Mouse (Mus musculus) heart, embryonic 14.5 days (tissue): ENCODE results near the gene Pou1f1. TPM values are rescaled to one million over a fixed set of nuclear protein-coding genes. Genes with fewer than 3 reads are reported as not detected.
A peak's percentile ranks its signal among the peaks of the same experiment; 100 is the strongest.

Source experiments
- ATAC-seq: fragments of 200-750 bp; cut with Nextera tagmentation; 2 replicates; pipeline ENCODE4 v1.8.0; 2017; ENCODE audit warnings: low read depth, moderate TSS enrichment; ENCODE audit not compliant: insufficient number of reproducible peaks, insufficient read depth, low FRiP score
- H3K27ac ChIP-seq, 2 experiments: fragments of 200-500 bp in 1 of 2; fragments of 300-500 bp in 1 of 2; sonication (generic) in 1 of 2; replicated peaks in 1 of 2; 2 replicates each; pipeline ENCODE4 v1.5.1; 2012 to 2014; ENCODE audit warnings: low read depth in 2 of 2, low read length in 2 of 2, control low read depth in 1 of 2, mild to moderate bottlenecking in 1 of 2, mixed read lengths in 1 of 2; ENCODE audit not compliant: control insufficient read depth in 1 of 2, insufficient read depth in 1 of 2
- H3K27me3 ChIP-seq: fragments of 300-500 bp; sonication (generic); 2 replicates; pipeline ENCODE4 v1.6.1; 2014; ENCODE audit warnings: mild to moderate bottlenecking, low read length, control low read depth; ENCODE audit not compliant: control insufficient read depth, insufficient read depth
- H3K36me3 ChIP-seq: fragments of 300-500 bp; sonication (generic); 2 replicates; pipeline ENCODE4 v1.6.1; 2014; ENCODE audit warnings: mild to moderate bottlenecking, control low read depth, low read length, mixed read lengths; ENCODE audit not compliant: control insufficient read depth, insufficient read depth
- H3K4me1 ChIP-seq, 2 experiments: fragments of 200-500 bp in 1 of 2; fragments of 300-500 bp in 1 of 2; sonication (generic) in 1 of 2; 2 replicates each; pipeline ENCODE4 v1.6.1; 2012 to 2014; ENCODE audit warnings: low read length in 2 of 2, control low read depth in 1 of 2, mixed read lengths in 1 of 2; ENCODE audit not compliant: control insufficient read depth in 2 of 2, insufficient read depth in 2 of 2
- H3K4me2 ChIP-seq: fragments of 300-500 bp; sonication (generic); 2 replicates; pipeline ENCODE4 v1.6.1; 2014; ENCODE audit warnings: mild to moderate bottlenecking, low read length
- H3K4me3 ChIP-seq, 2 experiments: fragments of 200-500 bp in 1 of 2; fragments of 300-500 bp in 1 of 2; sonication (generic) in 1 of 2; 2 replicates each; pipeline ENCODE4 v1.5.1; 2012 to 2014; ENCODE audit warnings: low read length in 2 of 2, mild to moderate bottlenecking in 2 of 2, control low read depth in 1 of 2, low read depth in 1 of 2, moderate library complexity in 1 of 2; ENCODE audit not compliant: control insufficient read depth in 1 of 2, insufficient read depth in 1 of 2
- H3K9ac ChIP-seq: fragments of 300-500 bp; sonication (generic); 2 replicates; pipeline ENCODE4 v1.6.1; 2014; ENCODE audit warnings: mild to moderate bottlenecking, low read length
- H3K9me3 ChIP-seq: fragments of 300-500 bp; sonication (generic); 2 replicates; pipeline ENCODE4 v1.6.1; 2016; ENCODE audit warnings: low read length, control low read depth; ENCODE audit not compliant: control insufficient read depth
- WGBS: fragments of 180-500 bp; shearing (Covaris S2); extraction: QIAGEN DNeasy Blood & Tissue Kit; methylation state at CpG from one replicate; pipeline ENCODE4 v1.1.7; 2014; 5-methylcytosine and 5-hydroxymethylcytosine counted together
- polyA plus RNA-seq: library from polyadenylated mRNA; unstranded; fragments of >200 nt; fragmentation: Nextera tagmentation; extraction: Ambion mirVana; gene quantifications from 2 replicates; pipeline ENCODE4 v1.2.1, GENCODE M21; 2014

The Pou1f1 gene
- polyA plus RNA-seq, 1 experiment from 2014 or later = not detected

GRCm38 (mm10) chr16:65554267-65554666, 34.0 kb downstream of the Pou1f1 start:
- Histone ChIP-seq H3K36me3 (peaks cover 7% of the 10 kb centered on the region; the same call in 1 of the 2 replicates), H3K4me1 (no peaks in the 10 kb centered on the region), H3K4me2 (no peak overlapping the region), H3K9ac (no peak overlapping the region), H3K27me3 (no peaks in the 10 kb centered on the region), H3K4me3 (no peak overlapping the region), H3K27ac (no peak overlapping the region), H3K9me3 (no peaks in the 10 kb centered on the region)
- 72% methylated on average over 5 of the region's 5 CpGs for WGBS
- no peak for ATAC-seq

- ATAC-seq = no peak
- WGBS = 71% methylated on average over 5 of the region's 5 CpGs
These were observed 37.1 kb downstream of the Pou1f1 start for GRCm38 (mm10) chr16:65557369-65557768.

DNA sequence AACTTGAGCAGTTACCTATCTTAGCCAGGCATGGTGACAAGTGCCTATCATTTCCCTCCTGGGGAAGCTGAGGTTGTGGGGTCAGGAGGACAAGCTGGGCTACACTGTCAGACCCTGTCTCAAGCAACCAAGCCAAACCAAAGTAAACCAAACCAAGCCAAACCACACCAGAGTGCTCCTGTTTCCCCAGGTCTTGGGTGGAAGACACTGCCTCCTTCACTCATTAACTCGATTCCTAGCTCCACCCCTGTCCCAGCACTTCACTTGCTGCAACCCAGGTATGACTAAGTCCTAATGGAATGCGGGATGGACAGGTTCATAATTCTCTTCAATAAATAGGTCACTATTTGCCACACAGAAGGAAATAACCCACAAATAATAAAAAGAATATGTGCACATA, 39.3 kb downstream of the Pou1f1 start:
- WGBS = 66% methylated on average over 2 of the region's 2 CpGs
- no peak for ATAC-seq
- no peak overlapping the region for H3K9ac ChIP-seq

More at GRCm38 (mm10) chr16:65557369-65557768, 37.1 kb downstream of the Pou1f1 start:
- Histone ChIP-seq H3K36me3 (no peaks in the 10 kb centered on the region), H3K4me1 (peaks cover 4 to 5% of the 10 kb centered on the region in 2 experiments; a peak in 3 of 4 replicates), H3K9me3 (no peaks in the 10 kb centered on the region), H3K27me3 (no peaks in the 10 kb centered on the region), H3K9ac (no peak overlapping the region), H3K4me2 (no peak overlapping the region), H3K27ac (no peak overlapping the region), H3K4me3 (no peak overlapping the region)

DNA sequence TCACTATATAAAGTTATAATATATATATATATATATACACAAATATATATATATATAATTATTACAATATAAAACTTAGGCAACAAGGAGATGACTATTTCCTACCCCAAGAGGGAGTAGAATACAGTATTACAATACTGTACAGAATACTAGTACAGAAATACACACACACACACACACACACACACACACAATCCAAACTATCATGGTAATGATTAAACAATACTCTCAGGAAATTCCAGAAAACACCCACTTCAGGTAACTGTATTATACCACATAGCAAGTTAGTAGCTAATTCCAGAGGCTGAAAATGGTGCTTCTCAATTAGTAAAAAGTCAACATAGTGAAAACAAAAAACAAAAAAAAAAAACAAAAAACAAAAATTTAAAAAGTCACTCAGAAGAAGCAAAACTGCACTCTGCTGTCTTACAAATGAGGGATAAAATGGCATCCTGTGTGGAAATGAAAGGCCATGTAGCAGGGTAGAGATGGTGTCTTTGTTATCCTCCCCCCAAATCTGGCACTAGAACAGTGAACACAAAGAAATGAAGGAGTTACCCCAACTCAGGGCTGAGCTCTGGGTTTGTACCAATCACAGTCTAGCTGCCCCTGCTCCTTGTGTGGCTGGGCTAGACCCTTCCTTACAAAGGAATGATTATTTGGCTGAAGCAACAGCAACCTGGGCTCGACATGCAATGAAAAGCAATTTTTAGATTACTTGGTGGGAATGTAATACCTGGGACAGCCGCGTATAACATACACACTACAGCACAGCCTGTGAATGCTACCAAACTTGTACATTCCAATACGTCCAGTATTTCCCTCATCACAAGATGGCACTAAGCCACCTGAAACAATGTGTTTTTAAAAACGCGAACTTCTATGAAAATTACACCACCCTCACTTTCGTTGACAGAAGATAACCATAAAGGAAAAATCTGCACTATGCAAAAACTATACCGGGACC, 41.0 kb downstream of the Pou1f1 start:
- no peak for ATAC-seq
- 0 out of 4 replicates have a peak overlapping the region, but pooled peaks of 1 of the 2 experiments have one; percentile 24 for H3K27ac ChIP-seq
- WGBS = 13% methylated on average over 8 of the region's 8 CpGs

More for the DNA sequence above, 39.3 kb downstream of the Pou1f1 start:
- H3K36me3 ChIP-seq = no peaks in the 10 kb centered on the region
- H3K9me3 ChIP-seq = no peaks in the 10 kb centered on the region
- H3K4me2 ChIP-seq = no peak overlapping the region
- H3K4me3 ChIP-seq = no peak overlapping the region
- H3K27me3 ChIP-seq = no peaks in the 10 kb centered on the region
- H3K4me1 ChIP-seq = peaks cover 4 to 5% of the 10 kb centered on the region in 2 experiments
- H3K27ac ChIP-seq = no peak overlapping the region

DNA sequence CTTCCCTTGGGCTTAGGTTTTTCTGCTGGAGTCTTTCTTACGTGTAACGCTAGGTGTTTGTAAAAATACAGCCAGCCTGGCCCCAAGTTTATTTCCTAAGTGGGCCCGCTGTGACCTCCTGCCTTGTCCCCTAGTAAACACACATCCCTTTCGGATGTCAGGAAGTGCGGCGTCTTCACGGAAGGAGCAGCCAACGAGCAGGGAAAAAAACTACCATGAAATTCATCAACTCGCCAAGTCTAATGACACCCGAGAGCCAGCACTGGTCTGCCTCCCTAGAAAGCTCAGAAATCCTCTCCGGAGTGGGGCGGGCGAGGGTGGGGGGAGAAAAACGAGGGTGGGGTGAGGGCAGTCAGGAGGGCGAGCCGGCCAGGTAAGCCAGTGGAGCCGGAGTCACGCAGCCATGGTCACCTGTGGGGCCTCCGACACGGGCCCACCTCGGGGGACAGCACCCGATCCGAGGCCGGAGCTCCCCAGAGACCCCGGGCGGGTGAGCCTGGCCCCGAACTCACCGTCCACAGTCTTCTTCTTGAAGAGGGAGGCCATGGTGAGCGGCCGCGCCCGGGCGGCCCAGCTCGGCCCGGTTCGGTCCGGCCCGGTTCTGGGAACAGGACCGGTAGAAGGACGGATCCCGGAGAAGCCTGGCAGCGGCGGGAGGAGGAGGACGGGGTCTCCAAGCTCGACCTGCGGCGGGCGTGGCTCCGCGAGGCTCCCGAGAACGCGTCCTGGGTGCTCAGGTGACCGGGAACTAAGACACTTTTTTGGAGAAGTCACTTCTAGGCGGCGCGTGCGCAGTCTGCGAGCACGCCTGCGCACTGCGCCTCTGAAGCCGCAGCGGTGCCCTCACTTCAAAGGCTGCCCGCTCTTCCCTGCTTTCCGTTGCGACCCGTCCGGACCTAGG, 41.9 kb downstream of the Pou1f1 start, which contains the start of gene Chmp2b:
Gene Chmp2b, minus strand, starts transcription at position 764 of the 901 bp plus-strand sequence.
- H3K27ac ChIP-seq = peak within 1 kb of the TSS in 1 of 2 experiments; percentile 26; a peak in 1 of 4 replicates
- no peaks in the 10 kb centered on the region for H3K9me3 ChIP-seq
- WGBS = under 1% methylated on average over 69 of the region's 69 CpGs
- no peaks in the 10 kb centered on the region for H3K36me3 ChIP-seq
- peak within 1 kb of the TSS; percentile 96 for H3K9ac ChIP-seq
- H3K4me3 ChIP-seq = peak within 1 kb of the TSS; percentile 81 to 86
- peak within 1 kb of the TSS; percentile 86 for H3K4me2 ChIP-seq
- peaks cover 4 to 5% of the 10 kb centered on the region in 2 experiments for H3K4me1 ChIP-seq
- no peaks in the 10 kb centered on the region for H3K27me3 ChIP-seq
- peak; percentile 89 for ATAC-seq

More for the DNA sequence above, 41.0 kb downstream of the Pou1f1 start:
- Histone ChIP-seq H3K4me3 (peak overlapping the region; percentile 81 to 86), H3K36me3 (no peaks in the 10 kb centered on the region), H3K9me3 (no peaks in the 10 kb centered on the region), H3K4me1 (peaks cover 4 to 5% of the 10 kb centered on the region in 2 experiments), H3K9ac (peak overlapping the region; percentile 96), H3K27me3 (no peaks in the 10 kb centered on the region), H3K4me2 (peak overlapping the region; percentile 86)

- Histone ChIP-seq H3K27me3 (no peaks in the 10 kb centered on the region), H3K4me2 (peak overlapping the region; percentile 86), H3K4me1 (peaks cover 4 to 5% of the 10 kb centered on the region in 2 experiments), H3K9ac (peak overlapping the region; percentile 96), H3K4me3 (peak overlapping the region; percentile 81 to 86), H3K9me3 (no peaks in the 10 kb centered on the region), H3K27ac (no peak overlapping the region; a peak in 1 of 4 replicates), H3K36me3 (no peaks in the 10 kb centered on the region)
- WGBS = under 1% methylated on average over 10 of the region's 10 CpGs
- 0 out of 2 replicates have a peak, but pooled peaks have one; percentile 8 for ATAC-seq
These were observed 42.5 kb downstream of the Pou1f1 start for GRCm38 (mm10) chr16:65562864-65563206.

GRCm38 (mm10) chr16:65564306-65564705, 44.0 kb downstream of the Pou1f1 start:
- 66% methylated on average over 8 of the region's 8 CpGs for WGBS
- H3K9ac ChIP-seq = no peak overlapping the region
- peaks cover 4 to 5% of the 10 kb centered on the region in 2 experiments for H3K4me1 ChIP-seq
- ATAC-seq = no peak
- H3K4me3 ChIP-seq = no peak overlapping the region
- H3K4me2 ChIP-seq = no peak overlapping the region
- no peak overlapping the region for H3K27ac ChIP-seq
- H3K36me3 ChIP-seq = no peaks in the 10 kb centered on the region
- H3K27me3 ChIP-seq = no peaks in the 10 kb centered on the region
- no peaks in the 10 kb centered on the region for H3K9me3 ChIP-seq
